Mouse (Mus musculus) CD4-positive, CD25-positive, alpha-beta regulatory T cell, adult 2 months (primary cell): ENCODE data around the gene Hoxc10.
A peak's percentile ranks its signal among the peaks of the same experiment; 100 is the strongest.

ENCODE experiments used
- DNase-seq: peaks from one replicate; pipeline ENCODE4 v3.0.0-alpha.2; 2012; ENCODE audit warnings: low read depth, low spot score

Hoxc10 gene

GRCm38 (mm10) chr15:102943468-102943813, 23.2 kb upstream of the Hoxc10 start:
- no peak for DNase-seq

DNA sequence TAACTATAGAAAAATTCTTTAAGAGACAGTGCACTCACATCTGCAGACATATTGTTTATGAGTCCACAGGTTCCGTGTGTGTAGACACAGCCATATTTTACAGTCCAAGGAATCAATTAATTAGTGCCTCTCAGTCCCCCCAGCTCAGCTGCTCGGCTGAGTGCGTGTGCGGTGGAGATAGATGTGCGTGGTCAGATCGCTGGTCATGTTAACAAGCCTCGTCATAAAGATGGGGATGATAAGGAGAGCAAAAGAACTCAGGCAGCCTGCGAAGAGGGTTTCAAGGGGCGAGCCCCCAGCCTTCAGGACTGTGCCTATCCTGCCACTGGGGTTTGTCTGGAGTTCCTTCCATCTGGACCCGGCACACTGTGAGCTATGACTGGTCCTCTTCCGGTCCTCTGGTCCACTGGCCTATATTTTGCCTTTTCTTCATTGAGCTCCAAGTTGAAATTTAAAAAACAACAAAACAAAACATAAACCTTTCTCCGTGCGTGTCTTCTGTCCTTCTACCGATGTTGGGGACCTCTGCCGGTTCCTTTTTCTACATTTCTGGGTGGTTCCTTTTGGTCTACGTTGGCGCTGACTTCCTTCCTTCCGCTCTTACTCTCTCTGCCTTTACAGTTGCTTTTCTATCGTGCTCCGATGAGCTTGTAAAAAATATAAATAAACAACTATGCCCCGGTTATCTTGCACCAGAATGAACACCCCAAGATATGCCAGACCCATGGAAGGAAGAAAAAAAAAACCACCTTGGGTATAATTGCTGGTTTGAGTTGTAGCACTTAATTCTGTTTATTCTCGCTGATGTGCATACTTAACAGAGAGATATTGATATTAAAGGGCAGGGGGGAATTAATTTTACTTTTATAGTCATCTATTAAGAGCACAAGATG, 21.2 kb upstream of the Hoxc10 start:
- DNase-seq: no peak

DNA sequence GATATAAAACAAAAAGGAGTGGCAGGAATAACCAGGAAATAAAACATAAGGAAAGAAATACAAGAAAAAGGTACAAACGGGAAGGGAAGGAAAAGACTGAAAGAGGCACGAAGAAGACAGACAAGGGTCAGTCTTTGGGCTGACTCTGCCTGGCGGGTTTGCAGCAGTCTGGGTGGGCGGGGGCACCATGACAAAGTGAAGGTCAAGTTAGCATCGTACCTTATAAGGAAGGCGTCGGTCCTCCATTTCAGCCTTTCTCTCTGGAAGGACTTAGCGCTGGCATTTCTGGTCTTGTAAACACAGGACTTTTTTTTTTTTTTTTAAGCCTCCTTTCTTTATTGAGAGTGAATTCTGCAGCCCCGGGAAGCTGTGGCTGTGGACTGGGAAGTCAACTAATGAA, 19.3 kb upstream of the Hoxc10 start:
- no peak for DNase-seq

DNA sequence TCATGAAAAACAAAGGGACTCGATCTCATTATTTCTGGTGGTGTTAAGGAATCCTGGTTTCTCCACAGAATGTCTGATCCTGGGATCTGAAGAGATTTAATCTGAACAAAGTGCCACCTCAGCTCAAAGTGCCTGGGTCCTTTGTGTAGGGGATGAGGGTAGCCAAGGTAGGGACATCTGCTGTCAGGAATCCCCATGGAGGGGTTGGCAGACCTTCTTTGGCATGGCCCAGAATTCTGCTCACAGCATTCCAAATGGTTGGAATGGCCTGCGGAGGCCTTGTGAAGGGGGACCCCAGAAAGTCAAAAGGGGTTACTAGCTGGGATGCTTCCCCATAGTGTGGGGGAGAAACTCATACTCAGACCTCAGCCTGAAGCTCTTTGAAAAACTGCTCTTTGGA, 17.8 kb upstream of the Hoxc10 start:
- DNase-seq: no peak

GRCm38 (mm10) chr15:102949696-102950095, 16.9 kb upstream of the Hoxc10 start:
- no peak for DNase-seq

- no peak for DNase-seq
Observed at GRCm38 (mm10) chr15:102950877-102951276, 15.7 kb upstream of the Hoxc10 start.

GRCm38 (mm10) chr15:102953561-102953960, 13.0 kb upstream of the Hoxc10 start:
- no peak for DNase-seq

GRCm38 (mm10) chr15:102954192-102955006, 12.2 kb upstream of the Hoxc10 start, which contains the start of gene Hoxc11:
Gene Hoxc11 (plus strand): TSS chr15:102954427.
- DNase-seq: no peak

GRCm38 (mm10) chr15:102955007-102955382, 11.6 kb upstream of the Hoxc10 start:
- DNase-seq: no peak

DNA sequence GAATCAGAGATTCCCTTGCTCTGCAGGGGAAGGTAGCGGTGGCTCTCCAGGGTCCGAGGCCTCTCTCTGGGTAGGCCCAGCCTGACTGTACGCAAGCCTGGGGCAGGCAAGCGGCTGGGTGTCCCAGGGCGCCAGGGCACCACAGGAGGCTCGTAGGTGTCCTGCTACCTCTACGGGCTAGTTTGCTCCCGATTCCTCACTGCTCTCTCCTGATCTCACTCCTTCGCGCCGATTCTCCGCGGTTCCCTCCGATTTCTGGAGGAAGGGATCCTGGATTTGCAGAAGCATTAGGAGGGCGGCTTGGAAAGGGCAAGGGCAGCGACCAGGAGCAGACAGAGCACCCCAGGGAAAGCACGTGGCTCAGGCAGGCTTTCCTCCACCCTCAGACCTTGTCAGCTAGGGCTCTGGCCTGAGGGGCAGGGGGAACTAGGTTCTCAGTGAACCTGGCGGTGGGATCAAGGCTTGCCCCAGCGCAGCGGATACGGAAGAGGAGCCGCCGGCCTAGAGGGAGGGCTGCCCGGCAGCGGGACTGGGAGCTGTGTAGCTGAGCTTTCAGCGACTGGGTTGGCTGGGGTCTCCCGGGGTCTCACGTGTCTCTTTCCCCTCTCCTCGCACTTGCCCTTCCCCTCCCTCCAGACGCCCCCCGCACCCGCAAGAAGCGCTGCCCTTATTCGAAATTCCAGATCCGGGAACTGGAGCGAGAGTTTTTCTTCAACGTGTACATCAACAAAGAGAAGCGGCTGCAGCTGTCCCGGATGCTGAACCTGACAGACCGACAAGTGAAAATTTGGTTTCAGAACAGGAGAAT, 10.6 kb upstream of the Hoxc10 start:
- DNase-seq: no peak

- no peak for DNase-seq
Observed at GRCm38 (mm10) chr15:102956906-102957305, 9.7 kb upstream of the Hoxc10 start.

DNA sequence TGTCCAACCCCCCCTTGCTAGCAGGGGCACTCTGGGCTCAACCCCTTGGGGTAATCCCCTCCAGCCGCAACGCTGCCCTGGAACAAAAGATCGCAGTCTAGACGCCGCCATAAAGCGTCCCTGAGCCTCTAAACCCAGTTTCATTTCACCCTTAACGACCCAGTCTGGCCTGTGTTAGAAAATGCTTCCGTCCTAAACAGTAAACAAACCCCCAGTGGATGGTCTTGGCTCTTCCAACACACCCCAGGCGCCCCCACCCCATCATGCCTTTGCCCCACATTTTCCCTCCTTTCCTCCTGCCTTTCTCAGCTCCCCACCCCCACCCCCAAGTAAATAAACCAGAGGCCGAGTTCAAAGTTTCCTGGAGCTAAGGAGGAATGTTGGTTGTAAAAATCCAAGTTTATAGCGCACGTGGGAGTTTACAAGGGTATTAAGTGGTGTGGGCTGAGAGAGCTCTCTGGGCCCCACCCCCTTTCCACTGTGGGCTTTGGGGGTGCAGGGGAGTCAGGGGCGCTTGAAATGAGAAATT, 6.9 kb upstream of the Hoxc10 start:
- no peak for DNase-seq

GRCm38 (mm10) chr15:102961728-102962127, 4.9 kb upstream of the Hoxc10 start:
- no peak for DNase-seq

GRCm38 (mm10) chr15:102962492-102962891, 4.1 kb upstream of the Hoxc10 start:
- DNase-seq: no peak

DNA sequence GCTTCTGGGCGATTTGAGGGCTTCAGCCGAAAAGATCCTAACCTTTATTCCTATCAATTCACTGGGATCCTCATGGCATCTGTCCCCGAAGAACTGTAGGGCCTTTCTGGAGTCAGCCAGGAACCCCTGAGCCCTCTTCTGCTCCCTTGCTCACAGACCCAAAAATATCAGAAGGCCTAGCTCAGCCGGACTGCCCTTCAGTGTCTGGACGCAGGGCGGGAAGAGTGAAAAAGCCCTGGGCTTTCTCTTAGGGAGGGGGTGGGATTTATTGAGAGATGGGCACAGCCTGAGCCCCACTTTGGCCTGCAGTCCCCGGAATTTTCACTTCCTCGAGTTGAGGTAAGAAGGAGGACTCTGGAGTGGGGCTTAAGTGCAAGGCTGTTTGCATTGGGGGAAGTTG, 3.3 kb upstream of the Hoxc10 start:
- DNase-seq: no peak

GRCm38 (mm10) chr15:102963671-102964640, 2.6 kb upstream of the Hoxc10 start:
- DNase-seq: no peak

DNA sequence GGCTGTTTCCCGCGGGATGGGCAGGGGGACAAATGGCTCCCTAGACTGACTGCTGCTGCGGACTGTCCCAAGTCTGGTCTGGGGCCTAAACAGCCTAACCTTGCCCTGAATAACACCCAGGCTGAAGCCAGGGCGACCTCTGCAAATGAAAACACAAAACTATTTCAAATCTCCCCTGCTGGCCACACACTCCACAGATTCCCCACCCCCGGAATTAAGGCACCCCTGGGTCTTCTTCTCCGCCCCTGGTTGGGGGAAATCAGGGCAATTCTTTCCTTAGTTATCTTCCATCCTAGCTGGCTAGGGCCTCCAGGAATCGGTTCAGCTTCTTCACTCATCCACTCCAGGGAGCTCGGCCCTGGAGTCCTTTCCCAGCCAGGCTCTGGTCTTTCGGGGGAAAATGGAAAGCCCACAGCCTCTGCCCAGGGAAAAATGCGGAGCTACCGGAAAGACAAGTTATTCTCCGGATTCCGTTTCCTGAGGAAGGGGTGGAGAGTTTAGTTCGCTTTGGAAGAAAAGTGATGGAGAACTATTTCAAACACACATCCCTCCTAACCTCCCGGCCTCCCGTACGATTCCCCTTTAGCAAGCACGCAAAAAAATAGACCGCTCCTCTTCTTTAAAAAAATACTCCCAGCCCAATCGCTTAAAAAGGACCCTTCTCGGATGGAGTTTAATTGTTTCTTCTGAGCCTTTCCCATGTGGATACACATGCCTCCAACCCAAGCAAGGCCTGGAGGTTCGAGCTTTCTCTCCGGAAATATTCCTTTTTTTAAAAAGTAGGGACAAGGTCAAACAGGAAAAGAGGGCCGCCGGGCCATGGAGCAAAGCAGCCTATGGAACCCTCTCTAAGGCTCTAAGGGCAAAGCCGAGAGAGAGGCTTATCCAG, 1.3 kb upstream of the Hoxc10 start:
- no peak for DNase-seq

GRCm38 (mm10) chr15:102965892-102966775, 462 bp upstream of the Hoxc10 start:
- DNase-seq: peak; percentile 89

DNA sequence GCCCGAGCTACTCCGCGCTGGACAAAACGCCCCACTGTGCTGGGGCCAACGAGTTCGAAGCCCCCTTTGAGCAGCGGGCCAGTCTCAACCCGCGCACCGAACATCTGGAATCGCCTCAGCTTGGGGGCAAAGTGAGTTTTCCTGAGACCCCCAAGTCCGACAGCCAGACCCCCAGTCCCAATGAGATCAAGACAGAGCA, 615 bp downstream of the Hoxc10 start, which contains the start of gene Hoxc5:
Gene Hoxc5, plus strand, starts transcription at position 132 of the 199 bp plus-strand sequence.
- no peak for DNase-seq
